Mouse (Mus musculus) intestine, embryonic 14.5 days (tissue): ENCODE measurements around the gene Zcchc3. TPM values are rescaled to one million over a fixed set of nuclear protein-coding genes. Genes with fewer than 3 reads are reported as not detected.

Experiments
- ATAC-seq: fragments of 200-750 bp; cut with Nextera tagmentation; replicated peaks from 2 replicates; pipeline ENCODE4 v1.8.0; 2017; ENCODE audit warnings: low read depth, moderate number of reproducible peaks, moderate TSS enrichment, moderate library complexity; ENCODE audit not compliant: low FRiP score, low TSS enrichment
- DNase-seq: peaks from one replicate; pipeline ENCODE4 v3.0.0-alpha.2; 2018; ENCODE audit warnings: low spot score
- H3K27ac ChIP-seq: fragments of 300-500 bp; sonication (generic); 2 replicates; pipeline ENCODE4 v1.5.1; 2014; ENCODE audit warnings: low read depth, mild to moderate bottlenecking, control low read depth
- H3K27me3 ChIP-seq: fragments of 300-500 bp; sonication (generic); replicated peaks from 2 replicates; pipeline ENCODE4 v1.6.1; 2014; ENCODE audit warnings: low read length, control low read depth; ENCODE audit not compliant: control insufficient read depth, insufficient read depth
- H3K36me3 ChIP-seq: fragments of 300-500 bp; sonication (generic); 2 replicates; pipeline ENCODE4 v1.6.1; 2014; ENCODE audit warnings: low read length, control low read depth; ENCODE audit not compliant: control insufficient read depth, insufficient read depth
- H3K4me1 ChIP-seq: fragments of 300-500 bp; sonication (generic); replicated peaks from 2 replicates; pipeline ENCODE4 v1.6.1; 2014; ENCODE audit warnings: low read length, control low read depth, mixed read lengths; ENCODE audit not compliant: control insufficient read depth, insufficient read depth
- H3K4me2 ChIP-seq: fragments of 300-500 bp; sonication (generic); 2 replicates; pipeline ENCODE4 v1.6.1; 2014; ENCODE audit warnings: low read length
- H3K4me3 ChIP-seq: fragments of 300-500 bp; sonication (generic); 2 replicates; pipeline ENCODE4 v1.5.1; 2014; ENCODE audit warnings: low read depth, low read length, control low read depth, mixed read lengths
- H3K9ac ChIP-seq: fragments of 300-500 bp; sonication (generic); 2 replicates; pipeline ENCODE4 v1.6.1; 2014; ENCODE audit warnings: mild to moderate bottlenecking, low read length
- H3K9me3 ChIP-seq: fragments of 300-500 bp; sonication (generic); 2 replicates; pipeline ENCODE4 v1.6.1; 2016; ENCODE audit warnings: low read length, control low read depth; ENCODE audit not compliant: control insufficient read depth
- WGBS: fragments of 180-500 bp; shearing (Covaris S2); extraction: QIAGEN DNeasy Blood & Tissue Kit; methylation state at CpG from one replicate; pipeline ENCODE4 v1.1.7; 2014; 5-methylcytosine and 5-hydroxymethylcytosine counted together
- polyA plus RNA-seq: library from polyadenylated mRNA; unstranded; fragments of >200 nt; fragmentation: Nextera tagmentation; extraction: Ambion mirVana; gene quantifications from 2 replicates; pipeline ENCODE4 v1.2.1, GENCODE M21; 2014

The Zcchc3 gene
- polyA plus RNA-seq, 1 experiment from 2014 or later, result 38.2 TPM

- Histone ChIP-seq H3K27ac (peak within 1 kb of the TSS; percentile 99), H3K4me2 (peak within 1 kb of the TSS; percentile 91), H3K27me3 (no peaks in the 10 kb centered on the region), H3K36me3 (peaks cover 17% of the 10 kb centered on the region; the same call in 1 of the 2 replicates), H3K9me3 (no peaks in the 10 kb centered on the region), H3K4me1 (peaks cover 27% of the 10 kb centered on the region), H3K4me3 (peak within 1 kb of the TSS; percentile 82), H3K9ac (peak within 1 kb of the TSS; percentile 95)
- under 1% methylated on average over 66 of the region's 104 CpGs for WGBS
- ATAC-seq (peak; percentile 67), DNase-seq (peak; percentile 100)
Measured at GRCm38 (mm10) chr2:152397680-152398435, 17.0 kb downstream of the Zcchc3 start, which contains the start of gene Sox12. Sox12 (minus strand) TSS chr2:152398063.

- peaks cover 17% of the 10 kb centered on the region; the same call in 1 of the 2 replicates for H3K36me3 ChIP-seq
- H3K27ac ChIP-seq, result peak overlapping the region; percentile 99
- peak; percentile 89 for DNase-seq
- peaks cover 27% of the 10 kb centered on the region for H3K4me1 ChIP-seq
- H3K9ac ChIP-seq, result peak overlapping the region; percentile 95
- H3K4me3 ChIP-seq, result peak overlapping the region; percentile 82
- no peaks in the 10 kb centered on the region for H3K27me3 ChIP-seq
- under 1% methylated on average over 73 of the region's 77 CpGs for WGBS
- H3K4me2 ChIP-seq, result peak overlapping the region; percentile 91
- no peaks in the 10 kb centered on the region for H3K9me3 ChIP-seq
- no peak; the same call in 1 of the 2 replicates for ATAC-seq
Measured at GRCm38 (mm10) chr2:152397004-152397589, 17.7 kb downstream of the Zcchc3 start.

- no peaks in the 10 kb centered on the region for H3K27me3 ChIP-seq
- WGBS, result 1% methylated on average over 37 of the region's 46 CpGs
- peaks cover 27% of the 10 kb centered on the region for H3K4me1 ChIP-seq
- H3K27ac ChIP-seq, result peak overlapping the region; percentile 99
- peaks cover 17% of the 10 kb centered on the region; the same call in 1 of the 2 replicates for H3K36me3 ChIP-seq
- DNase-seq (peak; percentile 95), ATAC-seq (peak; percentile 48)
- H3K4me2 ChIP-seq, result peak overlapping the region; percentile 91
- peak overlapping the region; percentile 82 for H3K4me3 ChIP-seq
- peak overlapping the region; percentile 95 for H3K9ac ChIP-seq
- H3K9me3 ChIP-seq, result no peaks in the 10 kb centered on the region
Measured at GRCm38 (mm10) chr2:152396110-152397003, 18.5 kb downstream of the Zcchc3 start.

- H3K4me1 ChIP-seq, result peaks cover 27% of the 10 kb centered on the region
- peak overlapping the region; percentile 82 for H3K4me3 ChIP-seq
- DNase-seq, result no peak
- H3K4me2 ChIP-seq, result peak overlapping the region; percentile 91
- H3K9ac ChIP-seq, result peak overlapping the region; percentile 46
- peak overlapping the region; percentile 28; the same call in 1 of the 2 replicates for H3K27ac ChIP-seq
- WGBS, result 18% methylated on average over 12 of the region's 13 CpGs
- H3K36me3 ChIP-seq, result peaks cover 17% of the 10 kb centered on the region; the same call in 1 of the 2 replicates
- no peaks in the 10 kb centered on the region for H3K9me3 ChIP-seq
- no peak for ATAC-seq
- no peaks in the 10 kb centered on the region for H3K27me3 ChIP-seq
Measured at GRCm38 (mm10) chr2:152395271-152395920, 19.4 kb downstream of the Zcchc3 start.

GRCm38 (mm10) chr2:152393225-152394017 is 21.4 kb downstream of the Zcchc3 start:
- H3K9ac ChIP-seq, result no peak overlapping the region
- H3K9me3 ChIP-seq, result no peaks in the 10 kb centered on the region
- ATAC-seq (no peak), DNase-seq (no peak)
- WGBS, result 41% methylated on average over 9 of the region's 9 CpGs
- H3K4me2 ChIP-seq, result peak overlapping the region; percentile 18; the same call in 1 of the 2 replicates
- peaks cover 17% of the 10 kb centered on the region; the same call in 1 of the 2 replicates for H3K36me3 ChIP-seq
- no peaks in the 10 kb centered on the region for H3K27me3 ChIP-seq
- no peak overlapping the region for H3K27ac ChIP-seq
- no peak overlapping the region for H3K4me3 ChIP-seq
- H3K4me1 ChIP-seq, result peaks cover 27% of the 10 kb centered on the region

- no peak for ATAC-seq
Measured at GRCm38 (mm10) chr2:152392786-152393185, 22.0 kb downstream of the Zcchc3 start.

GRCm38 (mm10) chr2:152384191-152384590 is 30.6 kb downstream of the Zcchc3 start:
- H3K4me1 ChIP-seq, result no peaks in the 10 kb centered on the region
- no peak overlapping the region for H3K9ac ChIP-seq
- DNase-seq (no peak), ATAC-seq (no peak)
- H3K36me3 ChIP-seq, result no peaks in the 10 kb centered on the region
- WGBS, result 82% methylated on average over 4 of the region's 4 CpGs
- no peak overlapping the region for H3K4me2 ChIP-seq
- H3K27ac ChIP-seq, result no peak overlapping the region
- H3K27me3 ChIP-seq, result no peaks in the 10 kb centered on the region
- no peak overlapping the region for H3K4me3 ChIP-seq
- no peaks in the 10 kb centered on the region for H3K9me3 ChIP-seq

More at GRCm38 (mm10) chr2:152392786-152393185, 22.0 kb downstream of the Zcchc3 start:
- H3K27me3 ChIP-seq, result no peaks in the 10 kb centered on the region
- no peak for DNase-seq
- no peak overlapping the region for H3K4me2 ChIP-seq
- peaks cover 17% of the 10 kb centered on the region; the same call in 1 of the 2 replicates for H3K36me3 ChIP-seq
- peaks cover 27% of the 10 kb centered on the region for H3K4me1 ChIP-seq
- H3K4me3 ChIP-seq, result no peak overlapping the region
- 16% methylated on average over 3 of the region's 3 CpGs for WGBS
- H3K9ac ChIP-seq, result no peak overlapping the region
- no peaks in the 10 kb centered on the region for H3K9me3 ChIP-seq
- no peak overlapping the region for H3K27ac ChIP-seq
